Mouse (Mus musculus) midbrain, embryonic 11.5 days (tissue): Measurements from ENCODE around the gene Pgam5. TPM values are rescaled to one million over a fixed set of nuclear protein-coding genes. Genes with fewer than 3 reads are reported as not detected.
A peak's percentile ranks its signal among the peaks of the same experiment; 100 is the strongest.

Experiments used
- ATAC-seq: fragments of 200-750 bp; cut with Nextera tagmentation; 2 replicates; pipeline ENCODE4 v1.8.0; 2017; ENCODE audit warnings: moderate TSS enrichment, moderate library complexity; ENCODE audit not compliant: low FRiP score
- DNase-seq: peaks from one replicate; pipeline ENCODE4 v3.0.0; 2015; ENCODE audit warnings: low spot score; ENCODE audit errors: missing footprints
- H3K27ac ChIP-seq: fragments of 300-500 bp; sonication (generic); 2 replicates; pipeline ENCODE4 v1.5.1; 2014; ENCODE audit warnings: low read depth, low read length
- H3K27me3 ChIP-seq: fragments of 300-500 bp; sonication (generic); 2 replicates; pipeline ENCODE4 v1.6.1; 2014; ENCODE audit warnings: mild to moderate bottlenecking, low read length, moderate library complexity, mixed read lengths; ENCODE audit not compliant: control insufficient read depth, insufficient read depth
- H3K36me3 ChIP-seq: fragments of 300-500 bp; sonication (generic); 2 replicates; pipeline ENCODE4 v1.6.1; 2014; ENCODE audit warnings: mild to moderate bottlenecking, low read length, moderate library complexity, mixed read lengths; ENCODE audit not compliant: control insufficient read depth, insufficient read depth
- H3K4me1 ChIP-seq: fragments of 300-500 bp; sonication (generic); 2 replicates; pipeline ENCODE4 v1.6.1; 2014; ENCODE audit warnings: low read length; ENCODE audit not compliant: control insufficient read depth, insufficient read depth
- H3K4me2 ChIP-seq: fragments of 300-500 bp; sonication (generic); 2 replicates; pipeline ENCODE4 v1.6.1; 2014; ENCODE audit warnings: mild to moderate bottlenecking, moderate library complexity
- H3K4me3 ChIP-seq: fragments of 300-500 bp; sonication (generic); 2 replicates; pipeline ENCODE4 v1.5.1; 2014; ENCODE audit warnings: low read depth, low read length
- H3K9ac ChIP-seq: fragments of 300-500 bp; sonication (generic); 2 replicates; pipeline ENCODE4 v1.6.1; 2014; ENCODE audit warnings: low read length
- H3K9me3 ChIP-seq: fragments of 300-500 bp; sonication (generic); 2 replicates; pipeline ENCODE4 v1.6.1; 2016; ENCODE audit warnings: low read length; ENCODE audit not compliant: control insufficient read depth
- WGBS: fragments of 180-500 bp; shearing (Covaris S2); extraction: QIAGEN DNeasy Blood & Tissue Kit; methylation state at CpG from one replicate; pipeline ENCODE4 v1.1.7; 2014; 5-methylcytosine and 5-hydroxymethylcytosine counted together
- polyA plus RNA-seq: library from polyadenylated mRNA; unstranded; fragments of >200 nt; fragmentation: Nextera tagmentation; extraction: Ambion mirVana; gene quantifications from 2 replicates; pipeline ENCODE4 v1.2.1, GENCODE M21; 2014

Gene Pgam5
- polyA plus RNA-seq: 90.4 and 97.6 TPM in 2 replicates

GRCm38 (mm10) chr5:110269141-110270101, at the start of gene Pgam5:
Gene Pgam5, minus strand, starts transcription at chr5:110269913.
- Histone ChIP-seq H3K4me3 (peak within 1 kb of the TSS; percentile 97), H3K9ac (peak within 1 kb of the TSS; percentile 91), H3K4me2 (peak within 1 kb of the TSS; percentile 96), H3K9me3 (no peaks in the 10 kb centered on the region), H3K27ac (no peak within 1 kb of the TSS; the same call in 1 of the 2 replicates), H3K4me1 (peaks cover 9% of the 10 kb centered on the region), H3K36me3 (peaks cover 20% of the 10 kb centered on the region), H3K27me3 (no peaks in the 10 kb centered on the region)
- WGBS: under 1% methylated on average over 63 of the region's 66 CpGs
- DNase-seq: peak; percentile 100
- ATAC-seq: peak; percentile 93

- no peaks in the 10 kb centered on the region for H3K9me3 ChIP-seq
- no peak for DNase-seq
- no peak overlapping the region for H3K27ac ChIP-seq
- H3K36me3 ChIP-seq: peaks cover 18% of the 10 kb centered on the region; the same call in 1 of the 2 replicates
- ATAC-seq: no peak
- no peak overlapping the region for H3K9ac ChIP-seq
- 97% methylated on average over 3 of the region's 3 CpGs for WGBS
- H3K4me1 ChIP-seq: no peaks in the 10 kb centered on the region
- H3K4me2 ChIP-seq: no peak overlapping the region
- no peak overlapping the region for H3K4me3 ChIP-seq
- no peaks in the 10 kb centered on the region for H3K27me3 ChIP-seq
Observed at GRCm38 (mm10) chr5:110313127-110313526, 43.4 kb upstream of the Pgam5 start.

GRCm38 (mm10) chr5:110308861-110309260, 39.1 kb upstream of the Pgam5 start:
- H3K27me3 ChIP-seq: no peaks in the 10 kb centered on the region
- H3K9ac ChIP-seq: no peak overlapping the region
- H3K36me3 ChIP-seq: peaks cover 28% of the 10 kb centered on the region; the same call in 1 of the 2 replicates

GRCm38 (mm10) chr5:110300591-110300990, 30.9 kb upstream of the Pgam5 start:
- Histone ChIP-seq H3K4me3 (no peak overlapping the region), H3K4me1 (no peaks in the 10 kb centered on the region), H3K36me3 (peaks cover 30% of the 10 kb centered on the region), H3K4me2 (no peak overlapping the region), H3K9ac (no peak overlapping the region), H3K27me3 (no peaks in the 10 kb centered on the region), H3K9me3 (no peaks in the 10 kb centered on the region), H3K27ac (no peak overlapping the region)
- 92% methylated on average over 2 of the region's 2 CpGs for WGBS
- ATAC-seq: no peak
- no peak for DNase-seq

More at GRCm38 (mm10) chr5:110308861-110309260, 39.1 kb upstream of the Pgam5 start:
- 95% methylated on average over 7 of the region's 7 CpGs for WGBS
- H3K27ac ChIP-seq: no peak overlapping the region
- no peak overlapping the region for H3K4me2 ChIP-seq
- DNase-seq (no peak), ATAC-seq (no peak)
- H3K4me3 ChIP-seq: no peak overlapping the region
- H3K9me3 ChIP-seq: no peaks in the 10 kb centered on the region
- H3K4me1 ChIP-seq: no peaks in the 10 kb centered on the region

GRCm38 (mm10) chr5:110296637-110297036, 26.9 kb upstream of the Pgam5 start:
- DNase-seq (no peak), ATAC-seq (no peak)
- Histone ChIP-seq H3K27me3 (no peaks in the 10 kb centered on the region), H3K27ac (no peak overlapping the region), H3K36me3 (peaks cover 26% of the 10 kb centered on the region), H3K9ac (no peak overlapping the region), H3K4me3 (no peak overlapping the region), H3K4me1 (no peaks in the 10 kb centered on the region), H3K9me3 (no peaks in the 10 kb centered on the region), H3K4me2 (no peak overlapping the region)
- WGBS: 89% methylated on average over 1 of the region's 1 CpGs

GRCm38 (mm10) chr5:110291649-110292048, 21.9 kb upstream of the Pgam5 start:
- no peak for DNase-seq
- no peak overlapping the region for H3K27ac ChIP-seq
- 91% methylated on average over 1 of the region's 1 CpGs for WGBS
- H3K4me1 ChIP-seq: peaks cover under 1% of the 10 kb centered on the region; the same call in 1 of the 2 replicates
- no peak overlapping the region for H3K4me3 ChIP-seq
- H3K27me3 ChIP-seq: no peaks in the 10 kb centered on the region
- ATAC-seq: no peak
- H3K36me3 ChIP-seq: peaks cover 16% of the 10 kb centered on the region; the same call in 1 of the 2 replicates
- H3K9me3 ChIP-seq: no peaks in the 10 kb centered on the region
- H3K4me2 ChIP-seq: no peak overlapping the region
- H3K9ac ChIP-seq: no peak overlapping the region

GRCm38 (mm10) chr5:110287084-110287475, 17.4 kb upstream of the Pgam5 start:
- Histone ChIP-seq H3K9me3 (no peaks in the 10 kb centered on the region), H3K36me3 (no peaks in the 10 kb centered on the region; the same call in 1 of the 2 replicates), H3K4me3 (peak overlapping the region; percentile 75), H3K27ac (no peak overlapping the region), H3K9ac (peak overlapping the region; percentile 84; the same call in 1 of the 2 replicates), H3K4me2 (peak overlapping the region; percentile 83), H3K4me1 (peaks cover 2% of the 10 kb centered on the region; the same call in 1 of the 2 replicates), H3K27me3 (peaks cover 11% of the 10 kb centered on the region; the same call in 1 of the 2 replicates)
- 73% methylated on average over 2 of the region's 2 CpGs for WGBS
- DNase-seq (no peak), ATAC-seq (no peak)

GRCm38 (mm10) chr5:110286446-110287083, 16.9 kb upstream of the Pgam5 start:
- WGBS: 4% methylated on average over 28 of the region's 31 CpGs
- ATAC-seq: peak; percentile 78
- H3K36me3 ChIP-seq: no peaks in the 10 kb centered on the region; the same call in 1 of the 2 replicates

More at GRCm38 (mm10) chr5:110286446-110287083, 16.9 kb upstream of the Pgam5 start:
- DNase-seq: no peak
- Histone ChIP-seq H3K4me3 (peak overlapping the region; percentile 75), H3K4me1 (peaks cover 2% of the 10 kb centered on the region; the same call in 1 of the 2 replicates), H3K27ac (0 out of 2 replicates have a peak overlapping the region, but pooled peaks have one; percentile 20), H3K27me3 (peaks cover 11% of the 10 kb centered on the region; the same call in 1 of the 2 replicates), H3K9me3 (no peaks in the 10 kb centered on the region), H3K9ac (peak overlapping the region; percentile 84), H3K4me2 (peak overlapping the region; percentile 83)
